Mouse (Mus musculus) heart, postnatal 0 days (tissue): ENCODE measurements around the gene Pkd1l3. TPM values are rescaled to one million over a fixed set of nuclear protein-coding genes. Genes with fewer than 3 reads are reported as not detected.

Source experiments
- ATAC-seq: fragments of 200-750 bp; cut with Nextera tagmentation; 2 replicates; pipeline ENCODE4 v1.8.0; 2017; ENCODE audit warnings: low read depth, moderate number of reproducible peaks, moderate library complexity; ENCODE audit not compliant: insufficient read depth
- DNase-seq: peaks from one replicate; pipeline ENCODE4 v3.0.0-alpha.2; 2016; ENCODE audit warnings: low spot score
- H3K27ac ChIP-seq: fragments of 300-500 bp; sonication (generic); 2 replicates; pipeline ENCODE4 v1.5.1; 2014; ENCODE audit warnings: low read depth, mild to moderate bottlenecking
- H3K27me3 ChIP-seq: fragments of 300-500 bp; sonication (generic); 2 replicates; pipeline ENCODE4 v1.6.1; 2014; ENCODE audit warnings: low read length, mixed read lengths; ENCODE audit not compliant: control insufficient read depth, insufficient read depth
- H3K36me3 ChIP-seq: fragments of 300-500 bp; sonication (generic); replicated peaks from 2 replicates; pipeline ENCODE4 v1.6.1; 2014; ENCODE audit warnings: low read length, mixed read lengths; ENCODE audit not compliant: control insufficient read depth, insufficient read depth
- H3K4me1 ChIP-seq: fragments of 300-500 bp; sonication (generic); 2 replicates; pipeline ENCODE4 v1.6.1; 2014; ENCODE audit warnings: antibody characterized with exemption; ENCODE audit not compliant: control insufficient read depth, insufficient read depth
- H3K4me2 ChIP-seq: fragments of 300-500 bp; sonication (generic); 2 replicates; pipeline ENCODE4 v1.6.1; 2014; ENCODE audit warnings: low read depth, mild to moderate bottlenecking, low read length, moderate library complexity
- H3K4me3 ChIP-seq: fragments of 300-500 bp; sonication (generic); 2 replicates; pipeline ENCODE4 v1.5.1; 2014; ENCODE audit warnings: low read depth, low read length
- H3K9ac ChIP-seq: fragments of 300-500 bp; sonication (generic); replicated peaks from 2 replicates; pipeline ENCODE4 v1.6.1; 2014; ENCODE audit warnings: low read depth, low read length, mixed read lengths
- H3K9me3 ChIP-seq: fragments of 300-500 bp; sonication (generic); replicated peaks from 2 replicates; pipeline ENCODE4 v1.6.1; 2016; ENCODE audit warnings: low read length; ENCODE audit not compliant: control insufficient read depth
- CTCF ChIP-seq: IDR thresholded peaks from 2 replicates; pipeline ENCODE4 v1.5.1; 2016; ENCODE audit warnings: antibody characterized with exemption, control low read depth, low read depth
- EP300 ChIP-seq: IDR thresholded peaks from 2 replicates; pipeline ENCODE4 v1.6.1; 2016; ENCODE audit warnings: antibody characterized with exemption, low read depth
- WGBS: fragments of 180-500 bp; shearing (Covaris S2); extraction: QIAGEN DNeasy Blood & Tissue Kit; methylation state at CpG from one replicate; pipeline ENCODE4 v1.1.7; 2014; 5-methylcytosine and 5-hydroxymethylcytosine counted together
- polyA plus RNA-seq: library from polyadenylated mRNA; unstranded; fragments of >200 nt; fragmentation: Nextera tagmentation; extraction: Ambion mirVana; gene quantifications from 2 replicates; pipeline ENCODE4 v1.2.1, GENCODE M21; 2015
- total RNA-seq: library from RNA; depleted of rRNA; stranded (reverse); fragments of >200 nt; gene quantifications from 2 replicates; pipeline ENCODE4 v1.2.3, GENCODE M21; 2014; ENCODE audit warnings: low replicate concordance

Pkd1l3 gene
- total and polyA plus RNA-seq, 2 experiments from 2014 or later = 0.01 to 0.15 TPM

DNA sequence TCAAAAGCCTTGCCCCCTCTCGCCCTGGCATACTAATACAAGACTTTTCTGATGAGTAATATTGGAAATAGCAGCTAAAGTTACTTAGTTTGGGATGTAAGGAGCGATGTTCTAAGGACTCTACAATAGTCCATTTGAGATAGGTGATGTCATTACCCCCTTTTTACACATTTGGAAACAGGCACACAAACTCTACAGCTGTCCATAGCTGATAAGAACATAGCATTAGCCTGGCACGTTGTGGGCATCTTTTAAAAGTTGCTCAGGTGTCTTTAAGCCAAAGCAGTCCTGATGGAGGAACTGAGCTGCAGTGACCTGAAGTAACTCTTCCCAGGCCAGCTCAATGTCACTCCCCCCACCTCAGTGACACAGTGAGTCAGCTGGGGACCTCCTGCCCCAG, 22.9 kb upstream of the Pkd1l3 start:
- Histone ChIP-seq H3K4me2 (no peak overlapping the region), H3K36me3 (peaks cover 27% of the 10 kb centered on the region), H3K9me3 (no peaks in the 10 kb centered on the region), H3K9ac (no peak overlapping the region), H3K27ac (no peak overlapping the region), H3K4me3 (no peak overlapping the region), H3K4me1 (no peaks in the 10 kb centered on the region), H3K27me3 (no peaks in the 10 kb centered on the region)
- TF ChIP-seq CTCF (no peak), EP300 (no peak)
- ATAC-seq = no peak
- WGBS = 77% methylated on average over 3 of the region's 3 CpGs
- no peak for DNase-seq

GRCm38 (mm10) chr8:109592164-109592563, 22.2 kb upstream of the Pkd1l3 start:
- Histone ChIP-seq H3K4me1 (no peaks in the 10 kb centered on the region), H3K27me3 (no peaks in the 10 kb centered on the region), H3K9me3 (no peaks in the 10 kb centered on the region), H3K9ac (no peak overlapping the region), H3K4me2 (no peak overlapping the region), H3K27ac (no peak overlapping the region), H3K4me3 (no peak overlapping the region), H3K36me3 (peaks cover 27% of the 10 kb centered on the region)
- 75% methylated on average over 5 of the region's 5 CpGs for WGBS
- ATAC-seq (no peak), DNase-seq (no peak)
- TF ChIP-seq CTCF (no peak), EP300 (no peak)

DNA sequence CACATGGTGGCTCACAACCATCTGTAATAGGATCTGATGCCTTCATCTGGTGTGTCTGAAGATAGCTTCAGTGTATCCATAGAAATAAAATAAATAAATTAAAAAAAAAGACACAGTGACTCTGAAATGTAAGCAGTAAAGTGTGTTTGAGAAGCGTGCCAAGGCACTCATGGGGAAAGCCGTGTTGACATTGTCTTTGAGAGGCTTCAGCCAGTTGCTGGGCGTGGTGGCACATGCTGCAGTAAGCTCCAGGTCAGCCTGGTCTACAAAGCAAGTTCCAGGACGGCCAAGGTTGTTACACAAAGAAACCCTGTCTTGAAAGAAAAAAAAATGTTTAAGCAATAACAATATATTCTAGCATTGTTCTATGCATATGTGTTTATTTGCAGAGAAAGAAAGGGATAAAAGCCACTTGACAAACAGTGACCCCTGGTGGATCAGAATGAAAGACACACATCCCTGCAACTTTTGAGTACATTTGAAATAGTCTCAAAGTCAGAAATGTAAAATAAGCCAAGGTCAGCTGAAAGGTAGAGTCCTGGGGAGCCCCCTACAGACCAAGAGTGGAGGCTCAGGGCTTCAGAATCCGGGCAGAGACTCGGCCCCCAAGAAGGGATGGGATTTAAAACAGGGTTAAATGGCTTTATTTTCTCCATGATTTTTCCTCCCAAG, 21.1 kb upstream of the Pkd1l3 start:
- 71% methylated on average over 6 of the region's 6 CpGs for WGBS
- H3K4me2 ChIP-seq = no peak overlapping the region
- no peak overlapping the region for H3K4me3 ChIP-seq
- peaks cover 27% of the 10 kb centered on the region for H3K36me3 ChIP-seq
- H3K4me1 ChIP-seq = no peaks in the 10 kb centered on the region
- peak; percentile 44 for DNase-seq
- no peaks in the 10 kb centered on the region for H3K9me3 ChIP-seq
- no peaks in the 10 kb centered on the region for H3K27me3 ChIP-seq
- ATAC-seq = no peak
- H3K27ac ChIP-seq = no peak overlapping the region
- no peak overlapping the region for H3K9ac ChIP-seq
- TF ChIP-seq CTCF (peak; percentile 55), EP300 (no peak)

DNA sequence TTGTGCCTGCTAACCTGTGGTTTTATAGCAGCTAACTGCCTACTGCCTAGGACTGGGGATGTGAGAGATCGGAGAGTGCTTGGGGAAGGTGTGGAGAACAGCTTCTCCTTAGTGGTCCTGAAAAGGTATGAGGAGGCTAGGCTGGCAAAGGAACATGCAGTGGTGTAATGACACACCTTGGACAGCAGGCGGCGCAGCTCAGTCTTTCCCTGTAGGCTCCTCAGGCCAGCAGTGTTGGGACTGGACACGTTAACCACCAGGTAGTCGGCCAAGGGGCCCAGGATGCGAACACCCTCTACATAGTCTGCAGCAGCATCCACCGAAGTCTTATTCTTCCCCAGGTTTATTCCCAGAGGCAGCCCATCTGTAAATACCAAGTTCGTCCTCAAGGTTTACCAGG, 18.5 kb upstream of the Pkd1l3 start:
- H3K4me1 ChIP-seq = no peaks in the 10 kb centered on the region
- DNase-seq (peak; percentile 22), ATAC-seq (no peak)

DNA sequence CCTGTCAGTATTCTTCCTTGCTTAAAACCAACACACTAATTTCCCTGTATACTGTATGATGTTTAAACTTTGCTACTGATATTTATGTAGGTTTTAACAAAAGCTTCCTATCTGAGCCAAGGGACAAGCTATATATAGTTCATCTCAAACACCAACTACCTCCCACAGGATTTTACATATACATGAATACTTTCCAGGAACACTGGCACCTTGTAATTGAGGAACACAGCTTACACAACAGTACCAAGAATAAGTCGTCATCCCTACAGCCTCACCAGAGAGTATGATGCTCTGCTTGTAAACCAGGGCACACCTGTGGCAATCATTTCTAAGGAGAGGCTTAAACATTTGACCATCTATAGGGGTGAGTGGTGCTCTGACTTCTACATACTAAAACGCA, 7.6 kb upstream of the Pkd1l3 start:
- H3K4me1 ChIP-seq = peaks cover 10% of the 10 kb centered on the region; the same call in 1 of the 2 replicates
- H3K36me3 ChIP-seq = peaks cover 32% of the 10 kb centered on the region
- DNase-seq (no peak), ATAC-seq (no peak)
- no peak overlapping the region for H3K4me2 ChIP-seq
- H3K9me3 ChIP-seq = no peaks in the 10 kb centered on the region
- H3K9ac ChIP-seq = no peak overlapping the region
- TF ChIP-seq EP300 (no peak), CTCF (no peak)
- H3K27me3 ChIP-seq = no peaks in the 10 kb centered on the region
- 79% methylated on average over 2 of the region's 2 CpGs for WGBS
- H3K27ac ChIP-seq = no peak overlapping the region
- H3K4me3 ChIP-seq = no peak overlapping the region

More for the DNA sequence above, 18.5 kb upstream of the Pkd1l3 start:
- no peaks in the 10 kb centered on the region for H3K9me3 ChIP-seq
- no peaks in the 10 kb centered on the region for H3K27me3 ChIP-seq
- H3K27ac ChIP-seq = no peak overlapping the region
- H3K4me2 ChIP-seq = no peak overlapping the region
- WGBS = 48% methylated on average over 8 of the region's 8 CpGs
- TF ChIP-seq EP300 (no peak), CTCF (peak; percentile 67)
- H3K4me3 ChIP-seq = no peak overlapping the region
- no peak overlapping the region for H3K9ac ChIP-seq
- peaks cover 31% of the 10 kb centered on the region for H3K36me3 ChIP-seq

- H3K9ac ChIP-seq = peak overlapping the region; percentile 63
- WGBS = 12% methylated on average over 12 of the region's 12 CpGs
- peaks cover 10% of the 10 kb centered on the region; the same call in 1 of the 2 replicates for H3K4me1 ChIP-seq
- H3K27me3 ChIP-seq = no peaks in the 10 kb centered on the region
- no peak for ATAC-seq
- H3K4me2 ChIP-seq = peak overlapping the region; percentile 90
- no peaks in the 10 kb centered on the region for H3K9me3 ChIP-seq
- TF ChIP-seq EP300 (no peak), CTCF (no peak)
- DNase-seq = no peak
- peaks cover 22% of the 10 kb centered on the region for H3K36me3 ChIP-seq
- H3K4me3 ChIP-seq = peak overlapping the region; percentile 69
- peak overlapping the region; percentile 99 for H3K27ac ChIP-seq
Observed at GRCm38 (mm10) chr8:109607650-109608049, 6.7 kb upstream of the Pkd1l3 start.
